Mouse (Mus musculus): Measurements from ENCODE around the gene Slc26a5.

Slc26a5 gene

GRCm38 (mm10) chr5:21865346-21866107, at the start of gene Slc26a5:
Gene Slc26a5 (minus strand): TSS chr5:21865604.
- DNase-seq (ENCODE audit: low spot score in 2 of 2) = no peak

- no peak for DNase-seq (ENCODE audit: low spot score in 2 of 2)
Measured at GRCm38 (mm10) chr5:21914776-21915175, 49.4 kb upstream of the Slc26a5 start.

DNA sequence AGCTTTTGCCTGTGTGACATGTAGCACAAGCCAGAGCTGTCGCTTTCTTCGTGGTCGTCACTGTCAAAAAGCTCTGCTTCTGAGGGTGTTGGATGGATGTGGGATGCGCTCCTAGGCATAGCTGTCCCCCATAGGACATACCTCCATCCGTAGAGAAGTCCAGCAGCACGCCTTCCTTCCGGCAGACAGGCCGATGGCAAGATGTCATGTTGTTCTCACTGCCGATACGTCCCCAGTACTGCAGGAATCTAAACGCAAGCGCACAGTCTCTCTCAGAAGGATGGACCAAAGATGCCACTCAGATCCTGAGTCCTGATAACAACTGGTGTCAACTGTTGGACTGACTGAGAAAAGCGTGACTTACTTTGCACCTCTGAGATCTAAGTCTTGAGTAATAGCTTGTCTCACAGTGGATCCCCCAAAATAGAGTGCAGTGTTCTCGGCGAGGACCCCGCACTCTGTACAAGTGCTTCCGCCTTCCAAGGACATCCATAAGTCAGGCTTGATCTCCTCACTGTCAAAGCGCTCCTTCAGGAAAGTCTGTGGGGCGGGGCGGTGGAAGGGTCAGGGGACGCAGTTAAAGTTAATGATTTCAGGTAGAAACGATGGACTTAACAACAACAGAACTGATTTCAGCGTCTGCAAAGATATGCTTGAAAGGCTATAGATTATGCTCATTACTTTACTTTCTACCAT, 47.6 kb upstream of the Slc26a5 start:
- no peak for DNase-seq (ENCODE audit: low spot score in 2 of 2)

GRCm38 (mm10) chr5:21910726-21911125, 45.3 kb upstream of the Slc26a5 start:
- no peak for DNase-seq (ENCODE audit: low spot score in 2 of 2)

DNA sequence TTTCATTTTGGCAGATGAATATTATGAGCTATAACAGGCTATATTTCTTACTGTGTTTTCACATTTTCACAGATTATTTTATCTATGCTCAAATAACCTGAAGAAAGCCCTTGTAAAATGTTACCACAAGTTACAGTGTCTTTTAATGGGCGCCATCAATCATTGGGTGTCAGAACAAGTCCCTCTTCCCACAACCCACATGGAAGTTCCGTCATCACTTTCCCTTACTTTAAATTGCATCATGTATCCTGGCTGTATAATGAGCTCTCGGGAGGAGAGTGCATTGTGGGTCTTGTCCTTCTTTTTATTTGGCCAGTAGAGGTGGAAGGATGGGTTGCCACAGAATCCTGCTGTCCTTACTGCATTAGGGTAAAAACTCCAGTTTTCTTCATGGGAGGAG, 44.3 kb upstream of the Slc26a5 start:
- DNase-seq (ENCODE audit: low spot score in 2 of 2) = no peak

DNA sequence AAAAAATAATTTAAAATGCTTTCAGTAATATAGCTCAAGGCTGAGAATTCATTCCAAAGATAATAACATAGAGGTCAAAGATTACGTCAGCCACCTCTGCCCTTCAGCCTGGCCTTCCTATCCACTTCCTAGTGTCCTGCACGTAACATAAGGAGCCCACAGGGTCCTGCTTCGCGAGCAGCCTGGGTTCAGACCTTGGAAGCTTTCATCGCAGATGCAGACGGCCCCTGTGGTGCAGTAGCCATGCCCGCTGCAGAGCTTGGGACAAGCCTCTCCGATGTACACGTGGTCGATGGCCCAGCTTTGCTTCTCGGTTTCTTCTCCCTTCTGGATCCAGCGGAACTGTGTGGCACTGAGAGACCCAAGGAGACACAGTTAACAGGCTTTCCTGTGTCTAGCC, 36.0 kb upstream of the Slc26a5 start:
- no peak for DNase-seq (ENCODE audit: low spot score in 2 of 2)

DNA sequence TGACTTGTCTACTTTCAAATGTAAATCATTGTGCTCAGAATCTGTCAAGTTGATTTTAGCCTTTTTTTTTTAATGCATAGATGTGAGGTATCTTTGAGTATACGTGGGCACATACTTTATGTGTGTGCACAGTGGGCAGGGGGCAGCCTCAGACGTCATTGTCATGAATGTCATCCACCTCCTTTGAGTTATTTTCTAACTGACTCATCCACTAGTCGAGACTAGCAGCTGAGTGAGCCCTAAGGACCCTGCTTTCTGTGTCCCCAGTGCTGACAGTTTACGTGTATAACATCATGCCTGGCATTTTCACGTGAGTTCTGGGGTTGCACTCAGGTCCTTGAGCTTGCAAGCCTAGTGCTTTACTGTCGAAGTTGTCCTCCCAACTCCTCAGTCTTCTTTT, 35.5 kb upstream of the Slc26a5 start:
- DNase-seq (ENCODE audit: low spot score in 2 of 2) = no peak

DNA sequence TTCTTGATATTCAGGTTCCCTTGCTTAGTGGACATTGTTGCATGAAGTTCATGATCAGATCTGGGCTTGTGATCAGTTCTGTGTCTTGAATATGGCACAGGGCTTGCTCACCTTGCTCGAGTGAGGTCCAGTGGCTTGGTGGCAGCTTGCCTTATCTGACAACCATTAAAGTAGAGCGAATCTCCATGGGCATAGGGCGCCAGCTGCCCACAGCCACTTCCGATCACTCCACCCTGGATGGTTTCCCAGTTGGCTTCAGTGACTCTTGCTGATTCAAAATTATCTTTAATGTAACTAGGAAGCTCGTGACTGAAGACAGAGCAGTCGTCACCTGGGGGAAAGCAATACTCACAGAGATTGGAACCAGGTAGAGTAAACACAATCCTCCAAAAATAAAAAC, 33.5 kb upstream of the Slc26a5 start:
- DNase-seq (ENCODE audit: low spot score in 2 of 2) = no peak

DNA sequence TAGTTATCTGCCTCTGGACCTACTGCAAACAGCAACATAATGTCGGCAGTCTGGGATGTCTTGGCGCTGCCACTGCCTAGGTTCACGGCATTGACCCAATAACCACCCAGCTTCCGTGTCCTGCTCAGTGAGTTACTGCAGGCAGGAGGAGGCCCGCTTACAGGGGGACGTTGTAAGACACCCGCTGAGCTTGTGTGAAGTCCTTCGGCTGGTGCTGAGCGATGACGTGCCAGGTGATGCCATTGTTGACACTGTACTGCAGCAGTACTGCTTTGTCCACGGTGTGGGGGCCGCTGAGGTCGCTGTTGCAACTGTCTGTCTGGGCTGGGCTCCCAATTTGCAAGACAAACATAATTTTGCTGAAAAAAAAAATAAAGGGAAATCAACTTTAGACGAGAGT, 31.2 kb upstream of the Slc26a5 start:
- DNase-seq (ENCODE audit: low spot score in 2 of 2) = no peak

- DNase-seq (ENCODE audit: low spot score in 2 of 2) = no peak
Measured at GRCm38 (mm10) chr5:21894168-21894567, 28.8 kb upstream of the Slc26a5 start.

DNA sequence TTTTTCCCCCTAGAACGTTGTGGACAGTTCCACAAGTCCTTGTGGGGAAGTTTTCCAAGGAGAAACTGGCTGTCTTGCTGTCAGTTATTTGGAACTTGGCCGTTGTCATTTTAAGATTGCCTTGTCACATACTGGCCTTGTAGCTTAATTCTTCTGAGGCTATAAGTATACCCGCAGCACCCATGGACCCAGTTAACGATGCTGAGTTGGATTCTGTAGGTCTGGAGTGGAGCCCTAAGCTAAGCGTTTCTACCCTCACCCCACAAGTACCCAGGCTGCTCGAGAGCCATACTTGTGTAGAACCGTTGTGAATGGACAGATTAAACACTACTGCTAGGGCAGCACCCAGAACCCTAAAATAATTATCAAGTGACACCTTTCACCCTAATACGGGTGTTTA, 1.3 kb upstream of the Slc26a5 start:
- no peak for DNase-seq (ENCODE audit: low spot score in 2 of 2)

- DNase-seq (ENCODE audit: low spot score in 2 of 2) = no peak
Measured at GRCm38 (mm10) chr5:21866311-21866712, 908 bp upstream of the Slc26a5 start.

- DNase-seq (ENCODE audit: low spot score in 2 of 2) = no peak
Measured at GRCm38 (mm10) chr5:21858653-21859052, 6.8 kb downstream of the Slc26a5 start.

GRCm38 (mm10) chr5:21851679-21852340, 13.6 kb downstream of the Slc26a5 start:
- no peak for DNase-seq (ENCODE audit: low spot score in 2 of 2)

- no peak for DNase-seq (ENCODE audit: low spot score in 2 of 2)
Measured at GRCm38 (mm10) chr5:21847438-21847837, 18.0 kb downstream of the Slc26a5 start.

DNA sequence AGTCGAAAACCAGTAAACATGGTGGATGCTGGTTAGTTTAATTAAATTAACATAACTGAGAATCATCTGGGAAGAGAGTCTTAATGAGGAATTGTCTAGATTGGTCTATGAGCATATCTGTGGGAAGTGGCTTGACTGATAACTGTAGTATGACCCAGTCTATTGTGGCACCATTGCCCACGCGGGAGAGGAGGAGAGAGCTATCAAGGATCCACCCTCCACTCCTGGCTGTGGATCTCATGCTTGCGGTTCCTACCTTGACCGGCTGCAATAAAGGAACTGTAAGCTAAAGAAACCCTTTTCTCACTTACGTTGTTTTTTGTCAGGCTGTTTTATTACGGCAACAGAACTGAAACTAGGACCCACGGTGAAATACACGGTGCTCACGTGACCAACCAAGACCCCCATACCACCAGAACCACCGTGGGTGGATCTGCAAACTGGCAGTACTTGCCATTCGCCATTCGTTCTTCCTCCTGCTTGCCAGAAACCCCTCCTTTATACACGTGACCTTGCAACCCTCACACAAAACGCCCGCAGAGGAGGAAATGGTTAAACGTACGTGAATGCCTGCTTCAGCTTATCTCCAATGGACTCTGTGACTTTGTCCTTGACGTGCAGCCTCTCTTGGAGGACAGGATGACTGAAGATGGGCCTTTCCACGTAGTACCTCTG, 18.7 kb downstream of the Slc26a5 start:
- DNase-seq (ENCODE audit: low spot score in 2 of 2) = no peak

- DNase-seq (ENCODE audit: low spot score in 2 of 2) = no peak
Measured at GRCm38 (mm10) chr5:21844676-21845075, 20.7 kb downstream of the Slc26a5 start.

DNA sequence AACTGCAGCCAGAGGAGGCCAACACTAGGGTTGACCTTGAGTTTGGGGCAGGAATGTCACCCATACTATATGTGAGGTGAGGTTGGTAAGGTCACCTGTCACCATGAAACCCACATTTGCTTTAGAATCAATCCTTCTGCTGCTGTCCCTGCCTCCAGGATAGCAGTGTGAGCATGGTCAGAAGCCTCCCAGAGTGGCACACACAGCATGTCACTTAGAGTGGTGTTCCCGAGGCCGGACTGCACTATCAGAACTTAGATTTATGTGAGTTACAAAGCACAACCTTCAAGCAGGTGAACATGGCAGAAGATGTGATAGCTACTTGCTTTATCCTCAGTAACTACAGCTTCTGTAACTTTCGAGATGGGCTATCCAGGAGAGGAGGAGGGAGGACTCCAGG, 33.6 kb downstream of the Slc26a5 start:
- DNase-seq (ENCODE audit: low spot score in 2 of 2) = no peak

GRCm38 (mm10) chr5:21828855-21829254, 36.5 kb downstream of the Slc26a5 start:
- no peak for DNase-seq (ENCODE audit: low spot score in 2 of 2)

DNA sequence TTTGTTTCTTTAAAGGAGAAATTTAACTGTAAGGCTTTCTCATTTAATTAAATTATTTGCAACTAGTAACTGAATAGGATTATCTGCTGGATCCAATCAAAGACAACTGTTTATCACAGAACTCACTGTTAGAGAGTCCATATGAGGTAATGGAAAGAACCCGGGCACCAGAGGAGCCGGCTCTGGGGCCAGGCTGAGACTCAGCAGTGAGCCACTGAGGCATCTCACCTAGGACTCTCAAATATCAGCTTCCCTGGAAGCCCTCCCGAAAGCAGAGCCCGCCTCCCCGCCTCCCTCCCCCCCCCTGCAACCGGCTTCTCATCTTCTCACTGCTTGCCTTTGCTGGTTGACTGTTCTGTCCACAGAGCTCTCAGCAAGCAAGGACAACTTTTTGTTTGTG, 37.8 kb downstream of the Slc26a5 start:
- no peak for DNase-seq (ENCODE audit: low spot score in 2 of 2)

DNA sequence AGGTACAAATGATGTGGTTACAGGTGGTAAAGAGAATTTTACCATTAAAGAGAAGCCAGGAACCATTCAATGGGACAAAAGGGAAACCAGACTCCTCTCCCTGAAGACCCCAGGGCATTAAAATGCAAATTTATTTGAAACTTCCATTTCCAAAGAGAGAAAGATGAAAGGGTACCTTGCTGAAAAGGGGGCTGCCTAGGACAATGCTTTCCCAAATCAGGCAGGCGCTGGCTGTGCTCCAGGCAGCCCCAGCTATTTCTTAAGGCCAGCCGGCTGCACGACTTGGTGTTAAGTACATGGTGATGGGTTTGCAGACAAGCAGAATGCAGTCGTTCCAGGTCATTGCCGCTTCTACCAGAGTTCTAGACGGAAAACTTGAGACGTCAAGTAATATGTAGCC, 39.0 kb downstream of the Slc26a5 start:
- no peak for DNase-seq (ENCODE audit: low spot score in 2 of 2)

- DNase-seq (ENCODE audit: low spot score in 2 of 2) = peak in 1 of 2 experiments; percentile 4
Measured at GRCm38 (mm10) chr5:21813994-21814393, 51.4 kb downstream of the Slc26a5 start.
